Mouse (Mus musculus): ENCODE results near the gene Zg16.

Gene Zg16

GRCm38 (mm10) chr7:127066317-127066716 lies 20.8 kb downstream of the Zg16 start:
- DNase-seq: no peak

- DNase-seq: no peak
Measured at GRCm38 (mm10) chr7:127065538-127065937, 21.6 kb downstream of the Zg16 start.

- DNase-seq: no peak
Measured at GRCm38 (mm10) chr7:127055026-127055585, 32.0 kb downstream of the Zg16 start.

- peak; percentile 93 for DNase-seq
Measured at GRCm38 (mm10) chr7:127041851-127042672, 45.1 kb downstream of the Zg16 start, which contains the start of gene Kif22. Kif22 (minus strand) TSS chr7:127042471.

- DNase-seq: no peak
Measured at GRCm38 (mm10) chr7:127031244-127031643, 55.9 kb downstream of the Zg16 start.

- no peak for DNase-seq
Measured at GRCm38 (mm10) chr7:127030172-127030571, 57.0 kb downstream of the Zg16 start.

- no peak for DNase-seq
Measured at GRCm38 (mm10) chr7:127027885-127028284, 59.2 kb downstream of the Zg16 start.

- peak; percentile 99 for DNase-seq
Measured at GRCm38 (mm10) chr7:127026984-127027726, 60.0 kb downstream of the Zg16 start, which contains the start of gene Maz. Maz (minus strand) TSS chr7:127027037.

GRCm38 (mm10) chr7:127026616-127026983 lies 60.5 kb downstream of the Zg16 start:
- DNase-seq: no peak

GRCm38 (mm10) chr7:127026161-127026600 lies 60.9 kb downstream of the Zg16 start:
- DNase-seq: peak; percentile 64

- DNase-seq: peak; percentile 52
Measured at GRCm38 (mm10) chr7:127025556-127026160, 61.5 kb downstream of the Zg16 start.

- DNase-seq: peak; percentile 82
Measured at GRCm38 (mm10) chr7:127024755-127025555, 62.2 kb downstream of the Zg16 start.

GRCm38 (mm10) chr7:127023896-127024690 lies 63.0 kb downstream of the Zg16 start:
- DNase-seq: no peak

- DNase-seq: no peak
Measured at GRCm38 (mm10) chr7:127023272-127023691, 63.8 kb downstream of the Zg16 start.

GRCm38 (mm10) chr7:127022528-127023271 lies 64.4 kb downstream of the Zg16 start:
- no peak for DNase-seq

GRCm38 (mm10) chr7:127021563-127022527 lies 65.3 kb downstream of the Zg16 start:
- DNase-seq: no peak

GRCm38 (mm10) chr7:127020901-127021562 lies 66.1 kb downstream of the Zg16 start, which contains the start of the genes Gm42742 and Prrt2:
Gm42742 (minus strand) TSS chr7:127021097.
Prrt2 (minus strand) TSS chr7:127021211.
- peak; percentile 45 for DNase-seq

GRCm38 (mm10) chr7:127020491-127020890 lies 66.6 kb downstream of the Zg16 start:
- no peak for DNase-seq

- DNase-seq: no peak
Measured at GRCm38 (mm10) chr7:127020031-127020430, 67.1 kb downstream of the Zg16 start.

All from lung, postnatal 14 days (tissue).